Mouse (Mus musculus): ENCODE data around the gene Arsa. TPM values are rescaled to one million over a fixed set of nuclear protein-coding genes. Genes with fewer than 3 reads are reported as not detected.

Gene Arsa
- polyA plus RNA-seq, 1 experiment: 17.9 TPM

DNA sequence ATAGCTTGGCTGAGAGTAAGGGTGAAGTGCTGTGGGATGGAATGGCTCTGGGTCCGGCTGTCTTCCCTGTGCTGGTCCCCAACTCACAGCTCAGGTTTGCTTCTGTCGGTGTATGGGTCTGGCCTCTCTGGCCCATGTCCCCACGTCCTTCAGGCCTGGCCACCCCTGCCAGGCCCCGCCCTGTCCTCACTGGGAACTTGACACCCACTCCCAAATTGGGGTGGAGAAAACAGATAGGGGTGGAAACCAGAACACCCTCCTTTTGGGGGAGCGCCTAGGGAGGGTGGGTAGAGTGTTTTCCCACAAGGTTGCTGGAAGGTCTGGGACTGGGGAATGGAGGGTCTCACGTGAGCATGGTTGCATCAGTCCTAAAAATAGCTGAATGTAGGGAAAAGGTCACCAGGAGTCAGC is 51.5 kb downstream of the Arsa start, which contains the start of gene Cpt1b:
TSS of gene Cpt1b (minus strand) at position 153 of the 411 bp plus-strand sequence.
- H3K27ac ChIP-seq (ENCODE audit: insufficient read depth, low read length): peak within 1 kb of the TSS; percentile 33
- H3K4me1 ChIP-seq (ENCODE audit: control insufficient read depth, insufficient read depth, low read length): peaks cover 2% of the 10 kb centered on the region
- H3K9ac ChIP-seq (ENCODE audit: low read depth, poor library complexity, severe bottlenecking): peak within 1 kb of the TSS; percentile 41
- peak within 1 kb of the TSS; percentile 32 for H3K4me3 ChIP-seq (ENCODE audit: low read depth, low read length)
- no peaks in the 10 kb centered on the region for H3K9me3 ChIP-seq (replicated peaks; ENCODE audit: control insufficient read depth, insufficient read depth, low read length, poor library complexity, severe bottlenecking)
- H3K27me3 ChIP-seq (ENCODE audit: control insufficient read depth, insufficient read depth, low read length, poor library complexity, severe bottlenecking): no peaks in the 10 kb centered on the region
- H3K36me3 ChIP-seq (ENCODE audit: control insufficient read depth, insufficient read depth, low read length, poor library complexity, severe bottlenecking): peaks cover 8% of the 10 kb centered on the region
- no peak for TF ChIP-seq CTCF (IDR thresholded peaks at IDR 0.05; ENCODE audit: low read depth, low read length)
- 0 out of 2 replicates have a peak, but pooled peaks have one; percentile 31 for TF ChIP-seq EP300 (IDR thresholded peaks at IDR 0.05; ENCODE audit: insufficient read depth, low read depth, low read length)
- TF ChIP-seq POLR2A (IDR thresholded peaks at IDR 0.05; ENCODE audit: insufficient read depth, low read length): no peak

DNA sequence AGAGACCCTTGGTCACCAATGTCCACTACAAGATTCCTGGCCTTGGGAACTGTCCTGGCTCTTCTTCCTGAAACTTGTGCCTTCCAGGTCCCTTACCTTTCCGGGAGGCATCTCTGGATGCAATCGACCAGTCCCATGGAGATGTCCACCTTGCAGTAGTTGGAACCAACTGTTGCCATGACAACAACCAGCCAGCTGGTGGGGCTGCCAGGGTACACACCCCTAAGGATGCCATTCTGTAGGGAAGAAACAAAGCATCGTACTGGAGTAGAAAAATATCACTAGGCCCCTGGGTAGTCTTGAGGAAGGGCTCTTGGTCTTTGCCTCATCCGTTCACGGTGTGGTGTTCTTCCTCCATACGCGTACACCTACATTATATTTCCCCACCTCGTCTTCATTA is 52.6 kb downstream of the Arsa start:
- no peak overlapping the region for H3K4me3 ChIP-seq (ENCODE audit: low read depth, low read length)
- H3K36me3 ChIP-seq (ENCODE audit: control insufficient read depth, insufficient read depth, low read length, poor library complexity, severe bottlenecking): peaks cover 8% of the 10 kb centered on the region
- TF ChIP-seq CTCF (IDR thresholded peaks at IDR 0.05; ENCODE audit: low read depth, low read length): no peak
- TF ChIP-seq POLR2A (IDR thresholded peaks at IDR 0.05; ENCODE audit: insufficient read depth, low read length): no peak
- TF ChIP-seq EP300 (IDR thresholded peaks at IDR 0.05; ENCODE audit: insufficient read depth, low read depth, low read length): no peak
- H3K27ac ChIP-seq (ENCODE audit: insufficient read depth, low read length): peak overlapping the region; percentile 30; the same call in 1 of the 2 replicates
- H3K27me3 ChIP-seq (ENCODE audit: control insufficient read depth, insufficient read depth, low read length, poor library complexity, severe bottlenecking): no peaks in the 10 kb centered on the region
- no peak overlapping the region for H3K9ac ChIP-seq (ENCODE audit: low read depth, poor library complexity, severe bottlenecking)
- H3K9me3 ChIP-seq (replicated peaks; ENCODE audit: control insufficient read depth, insufficient read depth, low read length, poor library complexity, severe bottlenecking): no peaks in the 10 kb centered on the region
- peaks cover 2% of the 10 kb centered on the region for H3K4me1 ChIP-seq (ENCODE audit: control insufficient read depth, insufficient read depth, low read length)

Other genes with a start within 250 kb of the Arsa start
- 51.5 and 66.1 TPM in 2 replicates for gene Sbf1, start 162.1 kb downstream of the Arsa start, polyA plus RNA-seq (2011; ENCODE audit: insufficient read depth, insufficient read length, low read depth, missing spikeins)
- gene Adm2, start 154.7 kb downstream of the Arsa start, polyA plus RNA-seq (2011; ENCODE audit: insufficient read depth, insufficient read length, low read depth, missing spikeins): 1.1 TPM in 1 of 2 replicates, not detected in the other
- gene Miox, start 143.0 kb downstream of the Arsa start, polyA plus RNA-seq (2011; ENCODE audit: insufficient read depth, insufficient read length, low read depth, missing spikeins): not detected in 2 replicates
- 41.4 and 42.1 TPM in 2 replicates for gene Lmf2, start 121.8 kb downstream of the Arsa start, polyA plus RNA-seq (2011; ENCODE audit: insufficient read depth, insufficient read length, low read depth, missing spikeins)
- gene Ncaph2, start 121.7 kb downstream of the Arsa start, polyA plus RNA-seq (2011; ENCODE audit: insufficient read depth, insufficient read length, low read depth, missing spikeins): 164 and 173 TPM in 2 replicates
- 11.0 and 12.0 TPM in 2 replicates for gene Sco2, start 103.6 kb downstream of the Arsa start, polyA plus RNA-seq (2011; ENCODE audit: insufficient read depth, insufficient read length, low read depth, missing spikeins)
- gene Tymp, start 100.4 kb downstream of the Arsa start, polyA plus RNA-seq (2011; ENCODE audit: insufficient read depth, insufficient read length, low read depth, missing spikeins): not detected in 2 replicates
- 1.4 and 2.6 TPM in 2 replicates for gene Odf3b, start 98.1 kb downstream of the Arsa start, polyA plus RNA-seq (2011; ENCODE audit: insufficient read depth, insufficient read length, low read depth, missing spikeins)
- not detected in 2 replicates for gene Klhdc7b, start 92.5 kb downstream of the Arsa start, polyA plus RNA-seq (2011; ENCODE audit: insufficient read depth, insufficient read length, low read depth, missing spikeins)
- gene Syce3, start 66.9 kb downstream of the Arsa start, polyA plus RNA-seq (2011; ENCODE audit: insufficient read depth, insufficient read length, low read depth, missing spikeins): not detected in 2 replicates
- 4.9 and 6.1 TPM in 2 replicates for gene Cpt1b, start 51.6 kb downstream of the Arsa start, polyA plus RNA-seq (2011; ENCODE audit: insufficient read depth, insufficient read length, low read depth, missing spikeins)
- gene C730034F03Rik, start 47.8 kb downstream of the Arsa start, polyA plus RNA-seq (2011; ENCODE audit: insufficient read depth, insufficient read length, low read depth, missing spikeins): 2.1 and 3.2 TPM in 2 replicates
- gene Gm44502, start 47.7 kb downstream of the Arsa start, polyA plus RNA-seq (2011; ENCODE audit: insufficient read depth, insufficient read length, low read depth, missing spikeins): not detected in 2 replicates
- 41.3 and 45.7 TPM in 2 replicates for gene Chkb, start 47.5 kb downstream of the Arsa start, polyA plus RNA-seq (2011; ENCODE audit: insufficient read depth, insufficient read length, low read depth, missing spikeins)
- 4.2 and 4.9 TPM in 2 replicates for gene Mapk8ip2, start 23.5 kb downstream of the Arsa start, polyA plus RNA-seq (2011; ENCODE audit: insufficient read depth, insufficient read length, low read depth, missing spikeins)
- gene Shank3, start 22.2 kb upstream of the Arsa start, polyA plus RNA-seq (2011; ENCODE audit: insufficient read depth, insufficient read length, low read depth, missing spikeins): 4.4 and 5.6 TPM in 2 replicates
- not detected in 2 replicates for gene Acr, start 90.9 kb upstream of the Arsa start, polyA plus RNA-seq (2011; ENCODE audit: insufficient read depth, insufficient read length, low read depth, missing spikeins)
- gene Rabl2, start 114.5 kb upstream of the Arsa start, polyA plus RNA-seq (2011; ENCODE audit: insufficient read depth, insufficient read length, low read depth, missing spikeins): 9.7 and 12.6 TPM in 2 replicates

Data from ES-Bruce4 (cell line).